Mouse (Mus musculus) lung, adult 2 months (tissue): ENCODE results near the gene Pkp4.

Source experiments
- CTCF ChIP-seq: fragments of 200-500 bp; IDR thresholded peaks from 2 replicates; pipeline ENCODE4 v1.5.1; 2011; ENCODE audit warnings: mild to moderate bottlenecking, low read length, control low read depth; ENCODE audit not compliant: insufficient read depth
- POLR2A ChIP-seq: fragments of 200-500 bp; IDR thresholded peaks from 2 replicates; pipeline ENCODE4 v1.6.1; 2011; ENCODE audit warnings: low read depth, mild to moderate bottlenecking, control low read depth, low read length, borderline replicate concordance; ENCODE audit errors: extremely low read depth

- TF ChIP-seq POLR2A (no peak), CTCF (no peak)
These were observed 25.5 kb downstream of the Pkp4 start for GRCm38 (mm10) chr2:59186122-59186521.
